Mouse (Mus musculus) kidney, embryonic 15.5 days (tissue): ENCODE results near the gene Itih4. TPM values are rescaled to one million over a fixed set of nuclear protein-coding genes. Genes with fewer than 3 reads are reported as not detected.

Experiments
- ATAC-seq: fragments of 200-750 bp; cut with Nextera tagmentation; replicated peaks from 2 replicates; pipeline ENCODE4 v1.8.0; 2017; ENCODE audit warnings: moderate TSS enrichment; ENCODE audit not compliant: low FRiP score
- H3K27ac ChIP-seq: fragments of 300-500 bp; sonication (generic); 2 replicates; pipeline ENCODE4 v1.5.1; 2015; ENCODE audit warnings: mild to moderate bottlenecking, inconsistent platforms
- H3K27me3 ChIP-seq: fragments of 300-500 bp; sonication (generic); 2 replicates; pipeline ENCODE4 v1.6.1; 2015; ENCODE audit warnings: inconsistent platforms
- H3K36me3 ChIP-seq: fragments of 300-500 bp; sonication (generic); 2 replicates; pipeline ENCODE4 v1.6.1; 2015; ENCODE audit warnings: inconsistent platforms
- H3K4me1 ChIP-seq: fragments of 300-500 bp; sonication (generic); 2 replicates; pipeline ENCODE4 v1.6.1; 2015; ENCODE audit warnings: inconsistent platforms
- H3K4me2 ChIP-seq: fragments of 300-500 bp; sonication (generic); 2 replicates; pipeline ENCODE4 v1.6.1; 2015; ENCODE audit warnings: moderate library complexity, mild to moderate bottlenecking, inconsistent platforms
- H3K4me3 ChIP-seq: fragments of 300-500 bp; sonication (generic); replicated peaks from 2 replicates; pipeline ENCODE4 v1.5.1; 2015; ENCODE audit warnings: mild to moderate bottlenecking, inconsistent platforms
- H3K9ac ChIP-seq: fragments of 300-500 bp; sonication (generic); 2 replicates; pipeline ENCODE4 v1.6.1; 2015; ENCODE audit warnings: mild to moderate bottlenecking, inconsistent platforms
- H3K9me3 ChIP-seq: fragments of 300-500 bp; sonication (generic); replicated peaks from 2 replicates; pipeline ENCODE4 v1.6.1; 2016; ENCODE audit warnings: inconsistent platforms
- WGBS: fragments of 180-500 bp; shearing (Covaris S2); methylation state at CpG from one replicate; pipeline ENCODE4 v1.1.7; 2015; ENCODE audit warnings: mixed read lengths; 5-methylcytosine and 5-hydroxymethylcytosine counted together
- polyA plus RNA-seq: library from polyadenylated mRNA; unstranded; fragments of >200 nt; fragmentation: Nextera tagmentation; extraction: Ambion mirVana; gene quantifications from 2 replicates; pipeline ENCODE4 v1.2.1, GENCODE M21; 2015

The Itih4 gene
- polyA plus RNA-seq, 1 experiment from 2014 or later: 1.6 TPM

DNA sequence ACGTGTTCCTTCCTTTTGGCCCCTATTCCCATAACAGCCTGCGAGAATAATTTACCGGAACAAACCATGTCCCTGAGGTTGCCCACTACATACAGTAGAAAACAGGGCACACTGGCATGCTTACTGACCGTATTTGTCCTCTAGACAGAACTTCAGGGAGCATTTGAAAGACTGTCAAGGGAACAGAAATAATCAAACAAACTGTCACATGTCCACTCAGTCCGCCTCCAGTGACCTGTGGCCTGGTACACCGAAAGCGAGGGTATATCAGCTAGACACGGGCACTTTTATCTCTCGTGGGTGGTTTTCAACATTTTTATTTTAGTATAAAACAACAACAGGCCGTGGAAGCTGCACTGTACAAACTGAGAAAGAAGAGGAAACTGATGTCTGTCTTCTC lies 17.4 kb upstream of the Itih4 start:
- H3K36me3 ChIP-seq: peaks cover 50% of the 10 kb centered on the region
- 85% methylated on average over 10 of the region's 10 CpGs for WGBS
- no peak overlapping the region for H3K4me3 ChIP-seq
- no peak overlapping the region for H3K4me2 ChIP-seq
- no peaks in the 10 kb centered on the region for H3K27me3 ChIP-seq
- no peak for ATAC-seq
- no peak overlapping the region for H3K27ac ChIP-seq
- H3K9ac ChIP-seq: no peak overlapping the region
- no peaks in the 10 kb centered on the region for H3K9me3 ChIP-seq
- H3K4me1 ChIP-seq: peaks cover 19% of the 10 kb centered on the region

DNA sequence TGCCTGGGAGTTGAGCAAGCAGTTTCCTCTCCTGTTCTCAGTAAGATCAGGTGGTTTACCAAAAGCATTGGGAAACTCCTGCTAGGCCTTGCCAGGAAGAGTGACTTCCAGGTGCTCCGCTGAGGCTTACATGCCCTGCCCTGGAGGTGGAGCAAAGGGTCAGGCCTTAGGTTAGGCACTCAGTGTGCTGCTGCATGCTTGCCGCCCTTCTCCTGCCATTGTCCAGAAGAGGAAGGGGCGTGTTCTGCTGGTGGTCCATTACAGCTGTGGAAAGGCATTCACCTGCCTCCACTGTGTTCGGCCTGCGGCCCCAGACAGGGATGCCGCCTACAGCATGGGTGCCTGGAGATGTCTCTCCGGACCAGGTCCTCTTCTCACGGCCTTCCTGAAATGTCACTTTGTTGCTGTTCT lies 16.9 kb upstream of the Itih4 start:
- Histone ChIP-seq H3K27ac (peak overlapping the region; percentile 84), H3K27me3 (no peaks in the 10 kb centered on the region), H3K9ac (no peak overlapping the region), H3K4me3 (no peak overlapping the region), H3K36me3 (peaks cover 53% of the 10 kb centered on the region), H3K9me3 (no peaks in the 10 kb centered on the region), H3K4me1 (peaks cover 25% of the 10 kb centered on the region), H3K4me2 (no peak overlapping the region)
- 78% methylated on average over 8 of the region's 8 CpGs for WGBS
- no peak for ATAC-seq

DNA sequence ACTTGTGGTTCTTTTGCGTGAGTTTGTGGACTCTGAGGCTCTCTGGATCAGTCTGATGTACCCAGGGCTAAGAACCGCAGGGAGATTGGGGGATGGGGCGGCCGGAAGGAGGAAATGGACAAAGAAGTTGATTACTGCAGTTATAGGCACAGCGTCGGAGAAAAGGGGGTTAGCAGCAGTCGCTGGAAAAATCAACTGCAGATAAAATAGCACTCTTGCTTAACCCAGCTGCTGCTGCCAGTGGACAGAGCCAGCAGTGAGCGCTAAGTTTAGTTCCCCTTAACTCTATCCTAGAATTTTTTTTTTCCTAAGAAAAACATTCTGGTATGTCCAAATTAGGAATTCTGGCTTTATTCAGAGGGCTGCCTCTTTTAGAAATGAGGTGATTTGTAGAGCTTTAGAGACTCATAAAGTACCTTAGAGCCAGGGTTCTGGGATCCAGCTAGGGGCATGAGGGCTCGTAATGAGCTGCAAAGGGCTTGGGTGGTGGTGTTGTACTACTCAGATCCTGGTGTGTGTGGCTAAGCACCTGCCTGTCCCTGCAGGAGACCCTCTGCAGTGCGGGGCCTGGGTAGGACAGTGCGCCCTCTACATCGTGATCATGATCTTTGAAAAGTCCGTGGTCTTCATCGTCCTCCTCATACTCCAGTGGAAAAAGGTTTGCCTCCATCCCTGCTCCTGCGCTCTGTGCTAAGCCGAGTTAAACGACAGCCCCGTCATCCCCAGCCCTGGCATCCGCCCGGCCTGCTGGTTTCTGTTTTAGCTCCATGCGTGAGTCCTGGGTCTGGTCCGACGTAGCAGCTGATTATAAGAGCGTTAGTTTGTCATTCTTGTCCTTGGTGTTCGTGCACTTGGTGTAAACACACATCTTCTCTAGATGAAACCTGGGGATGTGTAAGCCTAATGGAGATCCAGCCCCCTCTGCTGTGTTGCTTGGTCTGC lies 15.8 kb upstream of the Itih4 start:
- ATAC-seq: no peak
- peaks cover 46% of the 10 kb centered on the region for H3K36me3 ChIP-seq
- no peaks in the 10 kb centered on the region for H3K9me3 ChIP-seq
- H3K27ac ChIP-seq: peak overlapping the region; percentile 84
- peaks cover 33% of the 10 kb centered on the region for H3K4me1 ChIP-seq
- H3K27me3 ChIP-seq: no peaks in the 10 kb centered on the region
- no peak overlapping the region for H3K9ac ChIP-seq
- H3K4me2 ChIP-seq: no peak overlapping the region
- H3K4me3 ChIP-seq: no peak overlapping the region
- WGBS: 75% methylated on average over 25 of the region's 25 CpGs

GRCm38 (mm10) chr14:30874095-30874700 lies 12.1 kb upstream of the Itih4 start:
- no peaks in the 10 kb centered on the region for H3K9me3 ChIP-seq
- 69% methylated on average over 18 of the region's 18 CpGs for WGBS
- no peaks in the 10 kb centered on the region for H3K27me3 ChIP-seq
- ATAC-seq: no peak
- no peak overlapping the region for H3K4me3 ChIP-seq
- no peak overlapping the region for H3K4me2 ChIP-seq
- H3K9ac ChIP-seq: no peak overlapping the region
- H3K27ac ChIP-seq: no peak overlapping the region
- peaks cover 35% of the 10 kb centered on the region for H3K36me3 ChIP-seq
- H3K4me1 ChIP-seq: peaks cover 53% of the 10 kb centered on the region

DNA sequence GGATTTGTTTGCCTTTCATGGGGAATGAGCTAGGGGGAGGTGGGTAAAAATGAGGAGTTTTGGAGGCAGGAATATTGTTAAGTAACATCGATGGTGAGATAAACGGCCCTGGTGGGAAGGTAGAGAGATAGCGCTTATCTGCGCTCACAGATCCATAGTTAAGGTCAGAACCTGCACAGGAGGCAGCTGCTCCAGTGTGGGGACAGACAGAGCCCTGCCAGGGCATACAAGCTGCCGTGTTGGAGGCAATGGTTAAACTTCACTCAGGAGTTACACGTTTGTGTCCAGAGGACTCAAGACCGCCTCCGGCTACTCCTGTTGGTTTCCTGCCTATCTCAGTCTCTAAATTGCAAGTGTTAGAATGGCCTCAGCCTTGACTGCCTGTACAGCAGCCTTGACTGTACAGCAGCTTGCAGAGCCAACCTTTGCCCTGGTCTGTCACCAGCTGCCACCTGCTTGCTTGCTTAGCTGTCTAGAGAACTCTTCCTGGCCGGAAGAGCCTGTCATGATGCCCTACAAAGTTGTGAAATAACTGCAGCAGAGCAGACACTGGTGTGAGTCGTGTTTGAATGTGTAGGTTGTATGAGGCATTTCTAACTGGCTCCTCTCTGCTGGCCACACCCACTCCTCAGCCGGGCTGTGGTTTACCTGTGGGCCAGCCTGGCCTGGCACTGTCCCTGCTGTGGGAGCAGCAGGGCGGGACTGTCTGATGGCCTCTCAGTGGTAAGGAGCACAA lies 11.0 kb upstream of the Itih4 start:
- 70% methylated on average over 12 of the region's 12 CpGs for WGBS
- Histone ChIP-seq H3K9ac (no peak overlapping the region), H3K4me3 (no peak overlapping the region), H3K36me3 (peaks cover 35% of the 10 kb centered on the region), H3K9me3 (no peaks in the 10 kb centered on the region), H3K4me1 (peaks cover 54% of the 10 kb centered on the region), H3K27ac (peak overlapping the region; percentile 82), H3K27me3 (no peaks in the 10 kb centered on the region), H3K4me2 (no peak overlapping the region)
- peak; percentile 53 for ATAC-seq

DNA sequence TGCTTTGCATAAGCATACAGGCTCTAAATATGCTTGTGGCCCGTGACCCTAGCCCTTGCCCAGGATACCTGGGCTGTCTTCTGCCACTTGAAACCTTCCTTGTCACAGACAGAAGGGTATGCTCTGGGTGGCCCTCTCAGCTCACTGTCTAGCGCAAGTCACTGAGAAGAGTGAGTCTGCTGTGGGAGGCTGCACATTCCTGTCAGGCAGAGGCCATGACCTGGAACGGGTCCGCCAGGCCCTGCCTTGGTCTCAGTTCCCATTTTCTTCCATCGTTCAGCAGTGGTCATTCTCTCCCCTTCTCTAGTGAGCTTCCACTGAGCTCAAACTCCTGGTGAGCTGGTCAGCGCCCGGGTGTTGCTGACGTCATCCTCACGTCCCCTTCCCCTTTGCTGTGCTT lies 10.3 kb upstream of the Itih4 start:
- peak; percentile 76 for ATAC-seq
- H3K4me2 ChIP-seq: no peak overlapping the region; the same call in 1 of the 2 replicates
- H3K36me3 ChIP-seq: peaks cover 35% of the 10 kb centered on the region
- peak overlapping the region; percentile 82 for H3K27ac ChIP-seq
- 0 out of 2 replicates have a peak overlapping the region, but pooled peaks have one; percentile 1 for H3K9ac ChIP-seq
- no peak overlapping the region for H3K4me3 ChIP-seq
- H3K4me1 ChIP-seq: peaks cover 52% of the 10 kb centered on the region
- H3K27me3 ChIP-seq: no peaks in the 10 kb centered on the region
- H3K9me3 ChIP-seq: no peaks in the 10 kb centered on the region
- 38% methylated on average over 9 of the region's 9 CpGs for WGBS

DNA sequence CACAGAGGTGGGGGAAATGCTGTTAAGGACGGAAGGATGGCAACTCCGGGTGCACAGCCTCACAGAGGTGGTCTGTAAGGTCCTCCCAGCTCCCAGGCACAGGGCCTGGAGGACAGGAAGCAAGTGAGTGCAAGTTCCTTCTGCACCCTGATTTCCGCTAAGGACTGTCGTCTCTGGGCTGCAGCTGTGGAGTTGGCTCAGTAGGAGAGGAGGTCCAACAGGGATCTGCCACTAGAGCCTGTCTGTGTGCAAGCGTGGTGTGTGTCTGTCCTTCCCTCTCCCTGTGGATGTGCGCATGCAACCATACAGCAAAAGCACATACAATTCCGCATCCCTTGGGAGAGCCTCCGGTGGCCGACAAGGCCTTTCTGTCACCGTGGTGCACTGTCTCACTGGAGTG lies 9.8 kb upstream of the Itih4 start:
- H3K9me3 ChIP-seq: no peaks in the 10 kb centered on the region
- H3K4me3 ChIP-seq: no peak overlapping the region
- H3K36me3 ChIP-seq: peaks cover 35% of the 10 kb centered on the region
- 0 out of 2 replicates have a peak overlapping the region, but pooled peaks have one; percentile 1 for H3K9ac ChIP-seq
- H3K27me3 ChIP-seq: no peaks in the 10 kb centered on the region
- WGBS: 83% methylated on average over 10 of the region's 10 CpGs
- no peak overlapping the region; the same call in 1 of the 2 replicates for H3K4me2 ChIP-seq
- H3K4me1 ChIP-seq: peaks cover 52% of the 10 kb centered on the region
- no peak for ATAC-seq
- H3K27ac ChIP-seq: peak overlapping the region; percentile 82

GRCm38 (mm10) chr14:30877827-30878226 lies 8.4 kb upstream of the Itih4 start:
- H3K4me2 ChIP-seq: no peak overlapping the region
- peaks cover 24% of the 10 kb centered on the region for H3K36me3 ChIP-seq
- no peaks in the 10 kb centered on the region for H3K27me3 ChIP-seq
- H3K9me3 ChIP-seq: no peaks in the 10 kb centered on the region
- peaks cover 52% of the 10 kb centered on the region for H3K4me1 ChIP-seq
- WGBS: 89% methylated on average over 3 of the region's 3 CpGs
- no peak overlapping the region for H3K9ac ChIP-seq
- no peak overlapping the region for H3K27ac ChIP-seq
- no peak overlapping the region for H3K4me3 ChIP-seq
- ATAC-seq: no peak

GRCm38 (mm10) chr14:30878958-30879571 lies 7.2 kb upstream of the Itih4 start, which contains the start of gene Mustn1:
TSS of gene Mustn1 (plus strand) at chr14:30879200.
- WGBS: 67% methylated on average over 11 of the region's 11 CpGs
- peaks cover 12% of the 10 kb centered on the region; the same call in 1 of the 2 replicates for H3K36me3 ChIP-seq
- no peak within 1 kb of the TSS for H3K4me3 ChIP-seq
- H3K4me1 ChIP-seq: peaks cover 46% of the 10 kb centered on the region
- no peak within 1 kb of the TSS for H3K4me2 ChIP-seq
- H3K9me3 ChIP-seq: no peaks in the 10 kb centered on the region
- no peaks in the 10 kb centered on the region for H3K27me3 ChIP-seq
- ATAC-seq: no peak
- no peak within 1 kb of the TSS for H3K9ac ChIP-seq
- peak within 1 kb of the TSS; percentile 54 for H3K27ac ChIP-seq

DNA sequence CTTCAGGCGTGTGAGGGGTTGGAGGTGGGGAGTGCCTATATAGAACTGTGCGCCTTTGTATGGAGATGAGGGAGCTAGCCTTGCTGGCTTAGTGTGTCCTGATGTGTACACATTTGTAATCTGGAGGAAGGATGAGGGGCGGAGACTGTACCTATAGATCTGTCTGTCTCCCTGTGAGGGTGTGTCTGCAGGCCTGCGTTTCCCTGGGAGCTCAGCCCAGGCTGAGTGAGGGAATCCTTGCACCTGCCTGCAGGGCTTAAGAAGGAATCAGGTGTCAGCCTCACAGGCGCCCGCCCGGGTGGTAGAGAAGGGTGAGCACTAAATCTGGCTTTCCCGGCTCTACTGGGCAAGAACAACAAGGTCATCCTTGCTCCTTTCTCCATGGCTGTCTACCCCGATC lies 6.5 kb upstream of the Itih4 start:
- Histone ChIP-seq H3K4me2 (no peak overlapping the region), H3K27ac (peak overlapping the region; percentile 54; the same call in 1 of the 2 replicates), H3K9ac (no peak overlapping the region), H3K36me3 (peaks cover 7% of the 10 kb centered on the region; the same call in 1 of the 2 replicates), H3K9me3 (no peaks in the 10 kb centered on the region), H3K4me3 (no peak overlapping the region), H3K27me3 (no peaks in the 10 kb centered on the region), H3K4me1 (peaks cover 39% of the 10 kb centered on the region)
- ATAC-seq: 0 out of 2 replicates have a peak, but pooled peaks have one; percentile 8
- 58% methylated on average over 9 of the region's 9 CpGs for WGBS

DNA sequence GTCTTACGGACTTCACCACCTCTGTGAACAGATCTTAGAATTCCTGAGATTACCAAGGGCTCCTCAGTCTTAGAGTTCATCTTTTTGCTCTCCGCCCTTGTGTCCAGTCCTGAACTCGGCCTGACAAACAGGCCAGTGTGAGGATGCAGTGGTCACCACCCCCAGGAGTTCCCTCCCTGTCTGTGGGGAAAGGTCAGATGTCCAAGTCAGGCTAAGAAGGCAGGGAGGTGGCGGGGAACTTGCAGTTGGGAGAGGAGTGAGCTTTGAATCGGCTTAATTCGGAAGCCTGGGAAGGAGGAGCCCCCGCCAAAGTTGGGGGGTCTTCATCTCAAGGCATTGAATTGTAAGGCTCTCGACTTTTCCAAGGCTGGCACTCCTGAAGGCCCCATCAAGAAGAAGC lies 6.0 kb upstream of the Itih4 start:
- Histone ChIP-seq H3K9me3 (no peaks in the 10 kb centered on the region), H3K4me2 (no peak overlapping the region), H3K27ac (0 out of 2 replicates have a peak overlapping the region, but pooled peaks have one; percentile 14), H3K9ac (no peak overlapping the region), H3K4me3 (no peak overlapping the region), H3K27me3 (no peaks in the 10 kb centered on the region), H3K4me1 (peaks cover 36% of the 10 kb centered on the region), H3K36me3 (peaks cover 7% of the 10 kb centered on the region; the same call in 1 of the 2 replicates)
- WGBS: 65% methylated on average over 8 of the region's 8 CpGs
- no peak for ATAC-seq
